Mouse (Mus musculus) stomach, embryonic 14.5 days (tissue): ENCODE measurements around the gene Col16a1. TPM values are rescaled to one million over a fixed set of nuclear protein-coding genes. Genes with fewer than 3 reads are reported as not detected.

Experiments used
- ATAC-seq: fragments of 200-750 bp; cut with Nextera tagmentation; 2 replicates; pipeline ENCODE4 v1.8.0; 2017; ENCODE audit warnings: low read depth, moderate TSS enrichment; ENCODE audit not compliant: insufficient number of reproducible peaks, insufficient read depth, low FRiP score
- H3K27ac ChIP-seq: fragments of 300-500 bp; sonication (generic); 2 replicates; pipeline ENCODE4 v1.5.1; 2014; ENCODE audit warnings: mild to moderate bottlenecking, low read length, moderate library complexity, mixed read lengths
- H3K27me3 ChIP-seq: fragments of 300-500 bp; sonication (generic); 2 replicates; pipeline ENCODE4 v1.6.1; 2014; ENCODE audit warnings: low read length, control low read depth, mixed read lengths; ENCODE audit not compliant: control insufficient read depth, insufficient read depth
- H3K36me3 ChIP-seq: fragments of 300-500 bp; sonication (generic); 2 replicates; pipeline ENCODE4 v1.6.1; 2014; ENCODE audit warnings: mild to moderate bottlenecking, control low read depth, low read length, moderate library complexity, mixed read lengths; ENCODE audit not compliant: control insufficient read depth, insufficient read depth
- H3K4me1 ChIP-seq: fragments of 300-500 bp; sonication (generic); 2 replicates; pipeline ENCODE4 v1.6.1; 2014; ENCODE audit warnings: low read length, control low read depth, mixed read lengths; ENCODE audit not compliant: control insufficient read depth, insufficient read depth
- H3K4me2 ChIP-seq: fragments of 300-500 bp; sonication (generic); replicated peaks from 2 replicates; pipeline ENCODE4 v1.6.1; 2014; ENCODE audit warnings: low read depth, low read length, control low read depth
- H3K4me3 ChIP-seq: fragments of 300-500 bp; sonication (generic); 2 replicates; pipeline ENCODE4 v1.5.1; 2014; ENCODE audit warnings: low read depth, low read length, control low read depth
- H3K9ac ChIP-seq: fragments of 300-500 bp; sonication (generic); replicated peaks from 2 replicates; pipeline ENCODE4 v1.6.1; 2014; ENCODE audit warnings: low read depth, mild to moderate bottlenecking, control low read depth, low read length, moderate library complexity, mixed read lengths
- H3K9me3 ChIP-seq: fragments of 300-500 bp; sonication (generic); 2 replicates; pipeline ENCODE4 v1.6.1; 2016; ENCODE audit warnings: low read depth, low read length, control low read depth; ENCODE audit not compliant: control insufficient read depth
- WGBS: fragments of 180-500 bp; shearing (Covaris S2); extraction: QIAGEN DNeasy Blood & Tissue Kit; methylation state at CpG from one replicate; pipeline ENCODE4 v1.1.7; 2014; 5-methylcytosine and 5-hydroxymethylcytosine counted together
- polyA plus RNA-seq: library from polyadenylated mRNA; unstranded; fragments of >200 nt; fragmentation: Nextera tagmentation; extraction: Ambion mirVana; gene quantifications from 2 replicates; pipeline ENCODE4 v1.2.1, GENCODE M21; 2014

Col16a1 gene
- polyA plus RNA-seq, 1 experiment from 2014 or later = 80.0 TPM

- no peak for ATAC-seq
- Histone ChIP-seq H3K4me2 (no peak overlapping the region), H3K9ac (no peak overlapping the region), H3K4me1 (peaks cover 10% of the 10 kb centered on the region; the same call in 1 of the 2 replicates), H3K27ac (no peak overlapping the region), H3K36me3 (no peaks in the 10 kb centered on the region), H3K9me3 (no peaks in the 10 kb centered on the region), H3K4me3 (no peak overlapping the region), H3K27me3 (no peaks in the 10 kb centered on the region)
- WGBS = 55% methylated on average over 7 of the region's 7 CpGs
These were observed 14.1 kb upstream of the Col16a1 start for GRCm38 (mm10) chr4:130033496-130033895.

DNA sequence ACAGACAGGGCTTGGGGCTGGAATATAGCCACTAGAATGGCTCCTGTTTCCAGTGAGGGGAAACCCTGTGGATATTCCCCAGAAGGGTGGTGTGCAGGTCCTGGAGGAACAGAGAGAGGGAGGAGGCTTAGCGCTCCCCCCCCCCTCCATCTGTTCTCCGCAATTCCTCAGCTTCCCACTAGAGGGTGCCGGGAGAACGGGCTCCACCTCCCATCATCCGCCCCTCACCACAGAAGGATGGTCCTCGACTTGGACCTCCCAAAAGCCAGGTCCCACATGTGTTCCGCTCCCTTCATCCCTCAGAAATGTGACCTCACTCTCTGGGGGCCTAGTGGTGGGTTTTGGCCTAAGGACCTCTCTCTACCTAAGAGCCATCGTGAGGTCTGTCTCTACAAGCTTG lies 11.5 kb upstream of the Col16a1 start:
- ATAC-seq = peak; percentile 57; the same call in 1 of the 2 replicates
- Histone ChIP-seq H3K36me3 (no peaks in the 10 kb centered on the region), H3K9me3 (no peaks in the 10 kb centered on the region), H3K4me2 (peak overlapping the region; percentile 35), H3K9ac (no peak overlapping the region), H3K27me3 (no peaks in the 10 kb centered on the region), H3K4me3 (no peak overlapping the region), H3K27ac (peak overlapping the region; percentile 89), H3K4me1 (peaks cover 13% of the 10 kb centered on the region)
- WGBS = 2% methylated on average over 8 of the region's 8 CpGs

- Histone ChIP-seq H3K36me3 (no peaks in the 10 kb centered on the region), H3K4me2 (peak overlapping the region; percentile 35), H3K9me3 (no peaks in the 10 kb centered on the region), H3K9ac (no peak overlapping the region), H3K27me3 (no peaks in the 10 kb centered on the region), H3K4me1 (peaks cover 13% of the 10 kb centered on the region), H3K27ac (peak overlapping the region; percentile 89), H3K4me3 (no peak overlapping the region)
- 7% methylated on average over 23 of the region's 23 CpGs for WGBS
- ATAC-seq = peak; percentile 90
These were observed 10.9 kb upstream of the Col16a1 start for GRCm38 (mm10) chr4:130036573-130037401.

GRCm38 (mm10) chr4:130039351-130039750 lies 8.3 kb upstream of the Col16a1 start:
- H3K9me3 ChIP-seq = no peaks in the 10 kb centered on the region
- ATAC-seq = no peak
- no peak overlapping the region for H3K4me3 ChIP-seq
- WGBS = 53% methylated on average over 5 of the region's 5 CpGs
- peaks cover 16% of the 10 kb centered on the region for H3K4me1 ChIP-seq
- no peak overlapping the region for H3K27ac ChIP-seq
- H3K9ac ChIP-seq = no peak overlapping the region
- no peaks in the 10 kb centered on the region for H3K27me3 ChIP-seq
- no peaks in the 10 kb centered on the region for H3K36me3 ChIP-seq
- H3K4me2 ChIP-seq = no peak overlapping the region

GRCm38 (mm10) chr4:130041076-130041475 lies 6.6 kb upstream of the Col16a1 start:
- Histone ChIP-seq H3K9me3 (no peaks in the 10 kb centered on the region), H3K27ac (no peak overlapping the region), H3K4me3 (no peak overlapping the region), H3K27me3 (no peaks in the 10 kb centered on the region), H3K4me2 (no peak overlapping the region), H3K9ac (no peak overlapping the region), H3K36me3 (no peaks in the 10 kb centered on the region), H3K4me1 (peaks cover 27% of the 10 kb centered on the region)
- 88% methylated on average over 11 of the region's 11 CpGs for WGBS
- ATAC-seq = no peak

DNA sequence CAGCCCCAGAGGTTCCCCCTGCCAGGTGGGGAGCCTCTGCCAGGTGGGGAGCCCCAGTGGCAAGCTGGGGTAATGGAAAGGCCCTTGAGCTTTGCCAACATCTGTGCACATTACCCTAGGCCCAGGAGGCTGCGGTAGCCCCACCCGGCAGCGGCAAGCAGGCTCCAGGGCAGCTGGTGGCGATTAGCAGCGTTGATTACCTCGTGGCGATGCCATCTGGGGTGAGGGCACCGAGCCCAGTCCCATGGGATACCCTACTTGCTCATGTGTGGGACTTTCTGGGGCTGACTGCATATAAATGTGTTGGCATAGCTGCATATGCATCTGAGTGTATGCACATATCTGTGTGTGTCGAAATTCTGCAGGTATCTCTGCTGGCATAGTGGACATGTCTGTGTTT lies 3.4 kb upstream of the Col16a1 start:
- H3K27ac ChIP-seq = no peak overlapping the region
- no peak for ATAC-seq
- H3K9ac ChIP-seq = no peak overlapping the region
- H3K4me2 ChIP-seq = no peak overlapping the region
- peaks cover 34% of the 10 kb centered on the region for H3K4me1 ChIP-seq
- 85% methylated on average over 9 of the region's 9 CpGs for whole genome bisulfite sequencing
- no peaks in the 10 kb centered on the region for H3K27me3 ChIP-seq
- no peaks in the 10 kb centered on the region for H3K36me3 ChIP-seq
- no peak overlapping the region for H3K4me3 ChIP-seq
- no peaks in the 10 kb centered on the region for H3K9me3 ChIP-seq

DNA sequence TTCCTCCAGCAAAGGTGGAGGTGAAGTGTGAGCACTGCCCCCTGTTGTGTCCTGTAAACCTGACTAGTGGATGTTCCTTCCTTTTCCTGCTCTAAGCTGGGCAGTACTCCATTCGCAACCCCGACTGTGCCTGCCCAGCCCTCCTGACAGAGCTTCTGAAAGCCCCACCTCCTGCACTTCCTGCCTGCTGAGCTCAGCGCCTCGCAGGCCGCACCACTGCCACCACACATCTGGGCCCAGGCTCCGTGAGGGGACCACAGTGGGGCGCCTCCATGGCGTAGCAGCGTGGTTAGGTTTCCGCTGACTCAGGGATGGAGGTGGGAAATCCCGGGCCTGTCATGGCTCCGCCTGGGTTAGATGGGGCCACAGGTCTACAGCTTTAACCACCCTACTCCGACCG lies 2.0 kb upstream of the Col16a1 start:
- no peaks in the 10 kb centered on the region for H3K27me3 ChIP-seq
- ATAC-seq = no peak
- H3K9ac ChIP-seq = no peak overlapping the region
- peak overlapping the region; percentile 93 for H3K27ac ChIP-seq
- H3K4me1 ChIP-seq = peaks cover 44% of the 10 kb centered on the region
- no peak overlapping the region for H3K4me3 ChIP-seq
- H3K4me2 ChIP-seq = peak overlapping the region; percentile 22; the same call in 1 of the 2 replicates
- no peaks in the 10 kb centered on the region for H3K36me3 ChIP-seq
- 19% methylated on average over 14 of the region's 14 CpGs for WGBS
- no peaks in the 10 kb centered on the region for H3K9me3 ChIP-seq

DNA sequence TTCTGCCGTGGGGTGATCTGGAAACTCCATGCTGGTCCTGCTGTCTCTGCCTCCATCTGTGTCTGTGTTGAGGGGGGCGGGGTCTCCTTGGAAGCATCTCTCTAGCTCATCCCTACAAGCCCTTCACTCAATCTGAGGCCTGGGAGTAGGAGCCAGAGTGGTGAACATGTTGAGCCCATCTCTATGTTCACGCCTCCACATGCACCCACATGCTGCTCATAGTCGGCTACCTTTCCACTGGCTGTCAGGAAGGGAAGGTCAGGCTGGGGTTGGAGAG lies 501 bp downstream of the Col16a1 start:
- no peaks in the 10 kb centered on the region for H3K27me3 ChIP-seq
- H3K9me3 ChIP-seq = no peaks in the 10 kb centered on the region
- H3K4me3 ChIP-seq = peak overlapping the region; percentile 49
- peaks cover 46% of the 10 kb centered on the region for H3K4me1 ChIP-seq
- H3K36me3 ChIP-seq = peaks cover 3% of the 10 kb centered on the region; the same call in 1 of the 2 replicates
- peak; percentile 24; the same call in 1 of the 2 replicates for ATAC-seq
- peak overlapping the region; percentile 43 for H3K9ac ChIP-seq
- WGBS = 26% methylated on average over 4 of the region's 4 CpGs
- peak overlapping the region; percentile 93 for H3K27ac ChIP-seq
- H3K4me2 ChIP-seq = peak overlapping the region; percentile 83
